ENCODE assay signal across 8 mouse cellular contexts in genomic region chr11:107028754-107029153, GRCm38 (mm10). TPM values are rescaled to one million over a fixed set of nuclear protein-coding genes. Genes with fewer than 3 reads are reported as not detected.
DNase-seq lines count a peak whose midpoint lies in the region; ATAC-seq lines count a peak whose summit lies in the region.

No protein-coding gene starts in this region.

- no peaks in the 10 kb centered on the region for H3K27me3 ChIP-seq in kidney, embryonic 15.5 days
- H3K27me3 ChIP-seq in hindbrain, embryonic 14.5 days (ENCODE audit: control insufficient read depth, insufficient read depth, low read length), result no peaks in the 10 kb centered on the region
- H3K27me3 ChIP-seq in midbrain, embryonic 14.5 days (ENCODE audit: control insufficient read depth, insufficient read depth, low read length), result no peaks in the 10 kb centered on the region

- H3K4me1 ChIP-seq in kidney, embryonic 15.5 days, result peaks cover 66% of the 10 kb centered on the region
- H3K4me1 ChIP-seq in brown adipose tissue, adult 24 weeks (ENCODE audit: control insufficient read depth, insufficient read depth, insufficient read length, low read length), result peaks cover 4% of the 10 kb centered on the region; the same call in 1 of the 2 replicates
- peaks cover 35% of the 10 kb centered on the region for H3K4me1 ChIP-seq in hindbrain, embryonic 14.5 days (replicated peaks; ENCODE audit: control insufficient read depth, insufficient read depth, low read length)
- peaks cover 8% of the 10 kb centered on the region; the same call in 1 of the 2 replicates for H3K4me1 ChIP-seq in midbrain, embryonic 14.5 days (ENCODE audit: control insufficient read depth, insufficient read depth, low read length)

- peak overlapping the region; percentile 61 for H3K4me3 ChIP-seq in kidney, embryonic 15.5 days (replicated peaks)
- H3K4me3 ChIP-seq in brown adipose tissue, adult 24 weeks (ENCODE audit: insufficient read depth, low read depth, low read length), result peak overlapping the region; percentile 90
- peak overlapping the region; percentile 54 for H3K4me3 ChIP-seq in hindbrain, embryonic 14.5 days (replicated peaks; ENCODE audit: low read length)
- peak overlapping the region; percentile 55 for H3K4me3 ChIP-seq in midbrain, embryonic 14.5 days (replicated peaks; ENCODE audit: low read depth, low read length)

- peak overlapping the region; percentile 91 for H3K4me2 ChIP-seq in kidney, embryonic 15.5 days
- H3K4me2 ChIP-seq in hindbrain, embryonic 14.5 days (replicated peaks), result peak overlapping the region; percentile 83
- peak overlapping the region; percentile 89 for H3K4me2 ChIP-seq in midbrain, embryonic 14.5 days (ENCODE audit: low read length)

- DNase-seq in kidney, postnatal 14 days, result no peak
- no peak for DNase-seq in hindbrain, embryonic 14.5 days (ENCODE audit: low spot score)
- no peak for DNase-seq in midbrain, embryonic 14.5 days
- DNase-seq in c-Kit-positive CD71-positive TER-119-positive erythroid progenitor cells, embryonic 14.5 days (ENCODE audit: low spot score), result no peak
- no peak for DNase-seq in gastrocnemius, adult 18-20 months (ENCODE audit: low spot score)
- no peak for DNase-seq in gastrocnemius, postnatal 4 days (ENCODE audit: low spot score in 2 of 2)

- 68% methylated on average over 6 of the region's 6 CpGs for WGBS in kidney, embryonic 15.5 days
- WGBS in hindbrain, embryonic 14.5 days, result 77% methylated on average over 6 of the region's 6 CpGs
- WGBS in midbrain, embryonic 14.5 days, result 63% methylated on average over 6 of the region's 6 CpGs

- H3K27ac ChIP-seq in kidney, embryonic 15.5 days, result no peak overlapping the region; the same call in 1 of the 2 replicates
- H3K27ac ChIP-seq in brown adipose tissue, adult 24 weeks (replicated peaks; ENCODE audit: low read depth, low read length), result no peak overlapping the region
- peak overlapping the region; percentile 84 for H3K27ac ChIP-seq in hindbrain, embryonic 14.5 days
- H3K27ac ChIP-seq in midbrain, embryonic 14.5 days (replicated peaks; ENCODE audit: low read depth, low read length), result peak overlapping the region; percentile 88; the same call in 1 of the 2 replicates

- H3K9ac ChIP-seq in kidney, embryonic 15.5 days, result peak overlapping the region; percentile 74; the same call in 1 of the 2 replicates
- H3K9ac ChIP-seq in hindbrain, embryonic 14.5 days, result peak overlapping the region; percentile 67
- H3K9ac ChIP-seq in midbrain, embryonic 14.5 days (replicated peaks; ENCODE audit: low read length), result no peak overlapping the region

- H3K36me3 ChIP-seq in kidney, embryonic 15.5 days, result no peaks in the 10 kb centered on the region
- H3K36me3 ChIP-seq in hindbrain, embryonic 14.5 days (replicated peaks; ENCODE audit: control insufficient read depth, insufficient read depth), result no peaks in the 10 kb centered on the region; the same call in 1 of the 2 replicates
- no peaks in the 10 kb centered on the region for H3K36me3 ChIP-seq in midbrain, embryonic 14.5 days (ENCODE audit: control insufficient read depth, insufficient read depth, low read length)

- no peak for ATAC-seq in kidney, embryonic 15.5 days (replicated peaks; ENCODE audit: low FRiP score)
- no peak for ATAC-seq in hindbrain, embryonic 14.5 days (ENCODE audit: low FRiP score)
- ATAC-seq in midbrain, embryonic 14.5 days (ENCODE audit: low FRiP score, low TSS enrichment), result no peak

- no peaks in the 10 kb centered on the region for H3K9me3 ChIP-seq in kidney, embryonic 15.5 days (replicated peaks)
- no peaks in the 10 kb centered on the region for H3K9me3 ChIP-seq in hindbrain, embryonic 14.5 days (ENCODE audit: control insufficient read depth, low read length)
- H3K9me3 ChIP-seq in midbrain, embryonic 14.5 days (ENCODE audit: control insufficient read depth, low read length), result no peaks in the 10 kb centered on the region

RNA-seq across cellular contexts. Expression of gene 1810010H24Rik, which starts 3.3 kb away (rescaled TPM):
- 1.7 and 2.1 TPM in 2 replicates for polyA plus RNA-seq in kidney, embryonic 15.5 days (2015; fragmentation: Nextera tagmentation; extraction: Ambion mirVana)
- polyA plus RNA-seq in brown adipose tissue, adult 24 weeks (2012; ENCODE audit: insufficient read depth, insufficient read length, missing spikeins), result 2.5 and 2.8 TPM in 2 replicates
- polyA plus RNA-seq in hindbrain, embryonic 14.5 days (2014; fragmentation: Nextera tagmentation; extraction: Ambion mirVana), result 7.1 and 7.8 TPM in 2 replicates
- polyA plus RNA-seq in midbrain, embryonic 14.5 days (2014; fragmentation: Nextera tagmentation; extraction: Ambion mirVana), result 9.6 and 11.1 TPM in 2 replicates
- total RNA-seq in gastrocnemius, adult 18-20 months (2021), result 1 to 10 TPM; 1.5 TPM
- 1 to 10 TPM; 3.2 to 4.5 TPM for total RNA-seq in gastrocnemius, postnatal 4 days (2021)

RNA-seq across cellular contexts. Expression of gene Kpna2, which starts 29.4 kb away (rescaled TPM):
- 407 and 415 TPM in 2 replicates for polyA plus RNA-seq in kidney, embryonic 15.5 days (2015; fragmentation: Nextera tagmentation; extraction: Ambion mirVana)
- 11.1 and 13.8 TPM in 2 replicates for polyA plus RNA-seq in brown adipose tissue, adult 24 weeks (2012; ENCODE audit: insufficient read depth, insufficient read length, missing spikeins)
- 150 and 177 TPM in 2 replicates for polyA plus RNA-seq in hindbrain, embryonic 14.5 days (2014; fragmentation: Nextera tagmentation; extraction: Ambion mirVana)
- 127 and 206 TPM in 2 replicates for polyA plus RNA-seq in midbrain, embryonic 14.5 days (2014; fragmentation: Nextera tagmentation; extraction: Ambion mirVana)
- total RNA-seq in gastrocnemius, adult 18-20 months (2021), result 10 to 100 TPM in 1 of 2 experiments, 1 to 10 TPM in 1; 9.4 to 10.3 TPM
- 10 to 100 TPM; 42.4 to 47.1 TPM for total RNA-seq in gastrocnemius, postnatal 4 days (2021)

Comparison
In these comparisons a context has a peak if more than half of its experiments do, and no peak if none do; other contexts are left out.
1. H3K27ac ChIP-seq: peak in hindbrain, embryonic 14.5 days (single experiment) and midbrain, embryonic 14.5 days (single experiment); none in kidney, embryonic 15.5 days (single experiment) and brown adipose tissue, adult 24 weeks (single experiment).
2. Peak in every context shown above with its lines, with median percentiles within 50 percentile points of each other: H3K4me2 ChIP-seq and H3K4me3 ChIP-seq.